Mouse (Mus musculus) limb, embryonic 14.5 days (tissue): ENCODE measurements around the gene Gm44596. TPM values are rescaled to one million over a fixed set of nuclear protein-coding genes. Genes with fewer than 3 reads are reported as not detected.
"Not testable (repeated sequence)": the region's sequence is repeated elsewhere in the genome, so short reads cannot be mapped to it uniquely, and the experiment has no call there.

Experiments
- ATAC-seq: fragments of 200-750 bp; cut with Nextera tagmentation; 2 replicates; pipeline ENCODE4 v1.8.0; 2017; ENCODE audit warnings: low read depth, moderate number of reproducible peaks, moderate TSS enrichment; ENCODE audit not compliant: low FRiP score
- DNase-seq: peaks from one replicate; pipeline ENCODE4 v3.0.0-alpha.2; 2015; ENCODE audit warnings: low spot score
- H3K27ac ChIP-seq: fragments of 300-500 bp; sonication (generic); replicated peaks from 2 replicates; pipeline ENCODE4 v1.5.1; 2014; ENCODE audit warnings: low read depth, mild to moderate bottlenecking, low read length, moderate library complexity, mixed read lengths
- H3K27me3 ChIP-seq: fragments of 300-500 bp; sonication (generic); 2 replicates; pipeline ENCODE4 v1.6.1; 2014; ENCODE audit warnings: low read length, mixed read lengths; ENCODE audit not compliant: control insufficient read depth, insufficient read depth
- H3K36me3 ChIP-seq: fragments of 300-500 bp; sonication (generic); 2 replicates; pipeline ENCODE4 v1.6.1; 2014; ENCODE audit warnings: mild to moderate bottlenecking, low read length, moderate library complexity, mixed read lengths; ENCODE audit not compliant: control insufficient read depth, insufficient read depth
- H3K4me1 ChIP-seq: fragments of 300-500 bp; sonication (generic); 2 replicates; pipeline ENCODE4 v1.6.1; 2014; ENCODE audit warnings: antibody characterized with exemption, low read length, mixed read lengths; ENCODE audit not compliant: control insufficient read depth, insufficient read depth
- H3K4me2 ChIP-seq: fragments of 300-500 bp; sonication (generic); replicated peaks from 2 replicates; pipeline ENCODE4 v1.6.1; 2014; ENCODE audit warnings: low read depth, mild to moderate bottlenecking, low read length, moderate library complexity; ENCODE audit not compliant: severe bottlenecking
- H3K4me3 ChIP-seq: fragments of 300-500 bp; sonication (generic); replicated peaks from 2 replicates; pipeline ENCODE4 v1.5.1; 2014; ENCODE audit warnings: low read length
- H3K9ac ChIP-seq: fragments of 300-500 bp; sonication (generic); 2 replicates; pipeline ENCODE4 v1.6.1; 2014; ENCODE audit warnings: mild to moderate bottlenecking, low read depth, low read length, moderate library complexity; ENCODE audit not compliant: severe bottlenecking
- H3K9me3 ChIP-seq: fragments of 300-500 bp; sonication (generic); 2 replicates; pipeline ENCODE4 v1.6.1; 2016; ENCODE audit warnings: low read length; ENCODE audit not compliant: control insufficient read depth
- POLR2A ChIP-seq: fragments of 200-500 bp; IDR thresholded peaks from 2 replicates; pipeline ENCODE4 v1.8.0; 2012; ENCODE audit warnings: inconsistent platforms, mild to moderate bottlenecking, moderate library complexity, borderline replicate concordance; ENCODE audit not compliant: insufficient read depth, insufficient read length; ENCODE audit errors: extremely low read depth
- WGBS: fragments of 180-500 bp; shearing (Covaris S2); extraction: QIAGEN DNeasy Blood & Tissue Kit; methylation state at CpG from one replicate; pipeline ENCODE4 v1.1.7; 2014; 5-methylcytosine and 5-hydroxymethylcytosine counted together
- polyA plus RNA-seq, 2 experiments: library from polyadenylated mRNA; depleted of rRNA in 1 of 2; stranded (reverse) in 1 of 2; unstranded in 1 of 2; fragments of >200 nt; fragmentation: Nextera tagmentation in 1 of 2; extraction: Ambion mirVana in 1 of 2; gene quantifications; 2 replicates each; pipeline versions ENCODE4 v1.2.1 to v1.2.3; 2012 to 2014

Gm44596 gene
- polyA plus RNA-seq, 2 experiments = not detected

- Histone ChIP-seq H3K36me3 (peaks cover 38% of the 10 kb centered on the region), H3K9me3 (no peaks in the 10 kb centered on the region), H3K9ac (no peak overlapping the region), H3K4me1 (peaks cover 12% of the 10 kb centered on the region), H3K27ac (no peak overlapping the region), H3K27me3 (no peaks in the 10 kb centered on the region), H3K4me3 (no peak overlapping the region), H3K4me2 (no peak overlapping the region)
- DNase-seq (no peak), ATAC-seq (no peak)
- no peak for TF ChIP-seq POLR2A
- 84% methylated on average over 6 of the region's 6 CpGs for WGBS
Observed at GRCm38 (mm10) chr6:128364721-128365120, 10.6 kb upstream of the Gm44596 start.

- no peak overlapping the region for H3K27ac ChIP-seq
- H3K36me3 ChIP-seq = peaks cover 55% of the 10 kb centered on the region
- ATAC-seq (no peak), DNase-seq (no peak)
- no peak overlapping the region for H3K9ac ChIP-seq
- no peak overlapping the region for H3K4me2 ChIP-seq
- H3K27me3 ChIP-seq = no peaks in the 10 kb centered on the region
- TF ChIP-seq POLR2A = no peak
- H3K4me3 ChIP-seq = no peak overlapping the region
- no peaks in the 10 kb centered on the region for H3K9me3 ChIP-seq
- WGBS = 96% methylated on average over 5 of the region's 5 CpGs
- H3K4me1 ChIP-seq = peaks cover 8% of the 10 kb centered on the region
Observed at GRCm38 (mm10) chr6:128366466-128366865, 8.8 kb upstream of the Gm44596 start.

- Histone ChIP-seq H3K9ac (no peak overlapping the region), H3K4me3 (no peak overlapping the region), H3K27ac (no peak overlapping the region), H3K4me2 (no peak overlapping the region), H3K36me3 (peaks cover 91% of the 10 kb centered on the region), H3K9me3 (no peaks in the 10 kb centered on the region), H3K4me1 (no peaks in the 10 kb centered on the region), H3K27me3 (no peaks in the 10 kb centered on the region)
- no peak for ATAC-seq
- 95% methylated on average over 5 of the region's 5 CpGs for WGBS
- no peak for TF ChIP-seq POLR2A
- no peak for DNase-seq
Observed at GRCm38 (mm10) chr6:128370040-128370439, 5.3 kb upstream of the Gm44596 start.

- Histone ChIP-seq H3K4me2 (no peak overlapping the region), H3K27me3 (no peaks in the 10 kb centered on the region), H3K27ac (no peak overlapping the region), H3K4me1 (no peaks in the 10 kb centered on the region), H3K4me3 (no peak overlapping the region), H3K36me3 (peaks cover 43% of the 10 kb centered on the region), H3K9me3 (no peaks in the 10 kb centered on the region), H3K9ac (no peak overlapping the region)
- TF ChIP-seq POLR2A = no peak
- ATAC-seq (no peak), DNase-seq (no peak)
- 81% methylated on average over 17 of the region's 17 CpGs for WGBS
Observed at GRCm38 (mm10) chr6:128376371-128377085, 1.2 kb downstream of the Gm44596 start.

GRCm38 (mm10) chr6:128379636-128380035, 4.3 kb downstream of the Gm44596 start:
- Histone ChIP-seq H3K27ac (no peak overlapping the region), H3K27me3 (no peaks in the 10 kb centered on the region), H3K9ac (no peak overlapping the region), H3K4me3 (no peak overlapping the region), H3K9me3 (no peaks in the 10 kb centered on the region), H3K4me1 (no peaks in the 10 kb centered on the region), H3K36me3 (peaks cover 12% of the 10 kb centered on the region; the same call in 1 of the 2 replicates), H3K4me2 (no peak overlapping the region)
- 79% methylated on average over 16 of the region's 16 CpGs for WGBS
- ATAC-seq (no peak), DNase-seq (no peak)
- no peak for TF ChIP-seq POLR2A

- 36% methylated on average over 1 of the region's 1 CpGs for WGBS
Observed at GRCm38 (mm10) chr6:128380594-128381167, 5.4 kb downstream of the Gm44596 start.

More at GRCm38 (mm10) chr6:128380594-128381167, 5.4 kb downstream of the Gm44596 start:
- not testable (repeated sequence) for H3K9ac ChIP-seq, DNase-seq, H3K4me2 ChIP-seq, ATAC-seq, H3K9me3 ChIP-seq, H3K27me3 ChIP-seq, H3K36me3 ChIP-seq, H3K4me3 ChIP-seq, H3K4me1 ChIP-seq, H3K27ac ChIP-seq
